Mouse (Mus musculus) left cerebral cortex, postnatal 14 days (tissue): ENCODE data around the gene Vdac1. TPM values are rescaled to one million over a fixed set of nuclear protein-coding genes. Genes with fewer than 3 reads are reported as not detected.
A peak's percentile ranks its signal among the peaks of the same experiment; 100 is the strongest.
"Not testable (repeated sequence)": the region's sequence is repeated elsewhere in the genome, so short reads cannot be mapped to it uniquely, and the experiment has no call there.

Experiments
- DNase-seq, 2 experiments: peaks; one replicate each; pipeline ENCODE4 v3.0.0; 2021 to 2022; ENCODE audit warnings: low spot score in 2 of 2, mixed read lengths in 1 of 2
- intact Hi-C: fragments of 180-260 bp; cut with DNase I; formaldehyde crosslinking; loops from one replicate; pipeline ENCODE4 v1.15.1; 2025
- total RNA-seq, 2 experiments: library from RNA; stranded (reverse); gene quantifications; 2 replicates each; pipeline ENCODE4 v1.2.3; 2021

The Vdac1 gene
- total RNA-seq, 2 experiments from 2014 or later = 606 to 617 TPM

DNA sequence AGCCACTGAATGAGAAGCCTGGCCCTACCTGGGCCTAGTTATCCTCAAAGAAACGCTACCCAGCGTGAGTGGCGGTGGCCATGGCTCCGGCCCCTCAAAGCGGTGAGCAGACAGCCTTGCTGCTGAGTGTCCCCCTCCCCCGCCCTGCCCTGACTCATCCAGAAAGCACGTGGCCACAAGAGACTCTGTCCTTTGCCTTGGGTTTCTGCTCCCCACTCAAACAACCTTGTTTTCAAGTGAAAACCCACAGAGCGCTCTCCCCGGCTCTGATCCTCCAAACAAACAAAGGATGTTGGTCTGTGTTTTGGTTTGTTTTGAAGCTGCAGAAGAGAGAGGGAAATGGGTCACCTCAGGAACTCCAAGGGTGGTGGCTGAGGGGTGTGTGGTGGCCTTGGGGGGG, 19.7 kb upstream of the Vdac1 start:
- intact Hi-C loops = loop anchor here (5.0 to 10.0 kb wide), 4 partner anchors 44 to 286 kb away; no protein-coding TSS in a partner anchor
- DNase-seq = no peak

DNA sequence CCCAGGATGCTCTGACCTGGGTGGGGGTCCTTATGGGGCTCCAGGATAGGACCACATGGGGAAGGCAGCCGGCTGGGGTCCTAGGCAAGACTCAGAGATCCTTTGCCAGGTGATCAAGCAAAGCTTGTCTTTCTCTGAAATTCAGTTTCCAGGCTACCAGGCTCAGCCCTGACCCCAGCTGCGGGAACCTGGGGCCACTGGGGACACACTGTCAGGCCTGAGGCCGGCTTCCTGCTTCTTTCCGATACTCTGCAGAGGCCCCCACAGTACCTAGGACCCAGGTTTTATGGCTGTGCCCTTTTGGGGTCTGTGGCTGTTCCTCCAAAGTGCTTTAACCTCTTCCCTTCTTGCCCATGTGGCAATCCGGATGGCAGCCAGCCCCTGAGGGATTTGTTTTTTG, 19.2 kb upstream of the Vdac1 start:
- intact Hi-C loops = loop anchor here (5.0 to 10.0 kb wide), 4 partner anchors 44 to 287 kb away; no protein-coding TSS in a partner anchor
- DNase-seq = no peak

DNA sequence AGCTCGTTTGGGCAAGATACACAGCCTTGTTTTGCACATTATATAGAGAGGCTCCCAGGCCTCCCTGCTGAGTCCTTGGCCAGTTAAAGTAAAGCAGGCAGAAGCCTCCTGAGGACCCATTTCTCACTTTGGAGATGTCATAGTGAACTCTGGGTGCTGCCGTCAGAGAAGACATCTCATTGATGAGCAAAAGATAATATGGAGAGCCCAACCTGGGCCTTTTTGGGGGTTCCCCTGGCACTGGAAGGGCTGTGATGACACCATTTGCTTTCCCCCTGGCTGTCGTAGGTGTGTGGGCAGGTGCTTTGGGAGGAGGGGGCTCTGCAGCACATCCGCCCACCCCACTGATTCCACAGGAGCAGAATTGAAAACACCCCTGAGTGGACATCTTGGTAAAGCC, 18.4 kb upstream of the Vdac1 start:
- no peak for DNase-seq
- intact Hi-C loops = loop anchor here (5.0 to 10.0 kb wide), 4 partner anchors 45 to 287 kb away; no protein-coding TSS in a partner anchor

DNA sequence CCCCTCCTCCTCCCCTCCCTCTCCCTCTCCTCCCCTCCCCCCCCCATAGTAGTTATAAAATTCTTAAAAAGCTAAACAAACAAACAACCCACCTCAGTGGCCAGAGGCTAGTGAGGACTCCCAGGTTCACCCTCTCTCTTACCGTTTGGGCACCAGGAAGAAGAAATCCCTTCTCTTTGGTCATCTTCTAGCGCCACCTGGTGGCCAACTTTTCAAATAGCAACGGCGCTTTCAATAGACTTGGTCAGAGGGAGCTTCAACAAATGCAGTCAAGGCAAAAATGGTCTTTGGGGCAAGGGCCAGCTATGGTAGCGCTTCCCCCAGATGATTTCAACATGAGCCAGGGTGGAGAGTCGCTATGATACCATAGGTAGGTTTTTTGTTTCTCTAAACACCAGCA, 17.5 kb upstream of the Vdac1 start:
- peak; percentile 65 to 86 for DNase-seq
- intact Hi-C loops = loop anchor here (5.0 to 10.0 kb wide), 4 partner anchors 46 to 288 kb away; no protein-coding TSS in a partner anchor

DNA sequence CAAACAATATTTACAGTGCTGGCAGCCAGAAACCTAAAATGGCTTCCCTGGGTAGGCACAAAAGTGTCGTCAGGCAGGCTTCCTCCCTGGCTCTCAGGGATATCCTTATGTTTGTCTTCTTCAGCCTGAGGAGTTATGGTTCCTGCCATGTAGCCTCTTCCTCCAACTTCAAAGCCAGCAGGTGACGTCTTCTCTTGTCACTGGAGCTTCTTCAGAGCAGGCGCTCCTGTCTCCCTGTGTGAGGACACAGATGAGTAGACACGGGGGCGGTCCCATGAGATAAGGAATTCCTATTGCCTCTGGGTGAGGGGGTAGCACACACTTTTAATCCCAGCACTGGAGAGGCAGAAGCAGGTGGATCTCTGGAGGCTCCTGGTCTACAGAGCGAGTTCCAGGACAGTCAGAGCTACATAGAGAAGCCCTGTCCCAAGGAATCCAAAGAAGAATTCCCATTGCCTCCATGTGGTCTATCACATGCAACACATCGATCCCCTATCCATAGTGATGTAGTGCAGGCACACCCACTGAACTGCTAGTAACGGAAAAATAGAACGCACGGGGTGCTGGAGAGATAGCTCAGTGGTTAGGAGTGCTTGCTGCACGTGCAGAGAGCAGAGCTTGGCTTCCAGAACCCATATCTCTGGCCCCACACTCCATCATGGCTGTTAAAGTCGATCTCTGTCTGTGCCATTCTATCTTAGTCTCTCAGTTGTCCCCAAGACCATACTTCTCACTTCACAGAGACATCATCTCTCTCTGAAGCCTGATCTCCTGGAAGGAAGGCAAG, 15.5 kb upstream of the Vdac1 start:
- intact Hi-C loops = loop anchor here (5.0 to 10.0 kb wide), 4 partner anchors 48 to 290 kb away; no protein-coding TSS in a partner anchor
- DNase-seq = no peak

DNA sequence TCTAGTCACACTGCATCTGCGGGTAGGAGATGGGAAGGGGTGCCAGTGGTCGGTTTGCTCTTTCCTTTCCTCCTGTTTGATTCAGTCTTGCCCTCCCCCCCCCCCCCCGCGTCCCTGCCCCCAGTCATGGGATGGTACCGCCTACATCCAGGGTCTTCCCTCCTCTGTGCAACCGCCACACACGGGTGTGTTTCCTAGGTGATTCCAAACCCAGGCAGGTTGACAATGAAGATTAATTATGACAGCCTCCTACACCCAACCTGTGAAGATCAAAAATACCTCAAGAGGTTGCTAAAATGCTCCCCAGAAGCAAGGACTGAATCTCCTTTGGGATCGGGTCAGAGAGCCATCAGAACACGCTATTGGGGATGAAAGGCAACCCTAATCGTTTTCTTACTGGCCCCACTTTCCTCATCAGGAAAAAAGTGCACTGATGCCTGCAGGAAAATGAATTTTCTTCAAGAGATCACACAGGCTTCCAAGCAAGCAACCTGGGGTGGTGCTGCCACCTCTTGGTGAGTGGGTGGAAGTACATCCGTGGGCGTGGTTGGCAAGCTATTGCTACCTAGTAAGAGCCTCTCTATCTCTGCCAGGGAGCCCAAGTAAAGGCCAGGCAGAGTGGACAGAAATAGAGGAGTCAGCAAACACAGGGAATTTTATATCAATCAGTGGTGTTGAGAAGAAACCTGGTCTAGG, 14.6 kb upstream of the Vdac1 start:
- DNase-seq = peak; percentile 90 to 97
- intact Hi-C loops = loop anchor here (10.0 kb wide), 2 partner anchors 121 to 291 kb away; no protein-coding TSS in a partner anchor

DNA sequence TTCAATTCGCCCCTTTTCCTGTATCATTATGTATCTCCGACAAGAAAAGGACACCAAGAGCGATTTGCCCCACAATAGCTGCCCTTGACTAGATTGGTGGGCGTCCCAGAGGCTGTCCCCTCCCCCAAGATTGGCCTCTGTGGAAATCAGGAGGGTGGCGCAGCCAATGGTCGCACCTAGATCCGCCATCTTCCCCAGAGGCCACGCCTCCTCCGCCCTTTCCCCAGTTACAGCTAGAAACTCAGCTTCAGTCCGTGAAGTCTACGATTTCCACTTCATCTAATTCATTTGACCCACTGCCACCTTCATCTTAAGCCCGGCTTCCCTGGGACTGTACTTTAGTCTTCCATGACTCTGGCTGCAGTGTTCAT, 14.0 kb upstream of the Vdac1 start:
- intact Hi-C loops = loop anchor here (10.0 kb wide), 2 partner anchors 122 to 292 kb away; no protein-coding TSS in a partner anchor
- peak in 1 of 2 experiments; percentile 69 for DNase-seq

DNA sequence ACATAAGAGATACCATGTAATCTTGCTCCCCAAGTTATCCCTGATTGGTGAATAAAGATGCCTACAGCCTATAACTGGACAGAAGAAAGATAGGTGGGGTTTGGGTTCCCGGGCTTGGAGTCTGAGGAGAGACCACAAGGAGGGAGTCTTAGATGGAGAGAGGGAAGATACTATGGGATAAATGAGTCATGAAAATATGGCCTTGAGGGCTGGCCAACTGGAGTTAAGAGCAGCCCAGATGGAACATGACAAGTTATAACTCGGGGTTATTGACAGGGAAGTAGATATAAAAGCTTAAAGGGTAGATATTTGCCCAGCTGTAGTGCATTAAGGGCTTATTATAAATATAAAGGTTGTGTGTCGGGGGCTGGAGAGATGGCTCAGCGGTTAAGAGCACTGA, 12.5 kb upstream of the Vdac1 start:
- intact Hi-C loops = loop anchor here (10.0 kb wide), 2 partner anchors 123 to 293 kb away; no protein-coding TSS in a partner anchor
- no peak for DNase-seq

DNA sequence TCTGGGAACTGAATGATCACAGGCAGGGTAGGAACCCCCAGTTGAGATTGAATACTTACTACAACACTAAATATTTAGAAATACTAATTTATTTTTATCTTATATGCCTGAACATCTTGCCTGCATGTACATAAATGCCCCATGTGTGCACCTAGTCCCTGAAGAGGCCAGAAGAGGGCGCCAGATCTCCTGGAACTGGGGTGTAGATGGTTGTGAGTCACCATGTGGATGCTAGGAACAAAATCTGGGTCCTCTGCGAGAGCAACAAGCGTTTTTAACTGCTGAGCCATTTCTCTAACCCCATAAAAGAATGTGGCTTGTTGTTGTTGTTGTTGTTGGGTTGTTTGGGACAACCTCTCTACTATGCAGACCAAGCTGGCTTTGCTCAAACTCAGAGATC, 11.9 kb upstream of the Vdac1 start:
- intact Hi-C loops = loop anchor here (10.0 kb wide), 2 partner anchors 124 to 294 kb away; no protein-coding TSS in a partner anchor
- DNase-seq = no peak

DNA sequence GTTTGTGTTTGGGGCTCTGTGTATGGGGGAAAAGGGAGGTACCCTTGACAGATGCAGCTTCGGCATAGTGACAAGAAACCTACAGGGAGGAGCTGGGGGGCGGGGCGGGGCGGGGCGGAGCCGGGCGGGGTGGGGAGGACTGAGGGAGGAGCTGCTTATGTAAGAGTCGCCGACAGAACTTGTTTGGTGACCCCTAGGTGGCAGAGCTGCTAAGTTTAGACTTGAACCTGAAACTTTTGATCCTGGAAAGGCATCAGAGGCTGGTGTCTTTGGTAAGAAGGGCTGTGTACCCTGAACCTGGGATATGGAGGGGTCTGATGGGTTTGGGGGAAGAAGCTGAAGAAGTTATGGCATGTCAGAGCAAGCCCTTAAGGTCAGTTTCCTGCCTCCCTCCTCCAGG, 9.7 kb upstream of the Vdac1 start:
- intact Hi-C loops = no loop called here

DNA sequence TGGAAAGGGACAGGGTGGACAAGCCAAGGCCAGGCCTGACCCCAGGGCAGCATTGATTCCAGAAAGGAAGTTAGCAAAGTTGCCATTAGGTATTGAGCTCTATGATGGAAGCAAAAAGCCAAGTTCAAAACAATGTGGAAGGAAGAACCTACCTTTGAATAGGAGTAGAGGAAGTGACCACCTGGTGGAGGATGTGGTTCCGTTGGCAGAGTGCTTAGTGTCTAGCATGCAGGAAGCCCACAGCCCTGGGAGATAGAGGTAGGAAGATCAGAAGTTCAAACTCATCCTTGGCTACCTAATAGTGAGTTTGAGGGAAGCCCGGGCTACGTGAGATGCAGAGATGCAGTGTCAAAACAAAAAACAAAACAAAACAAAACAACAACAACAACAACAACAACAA, 8.4 kb upstream of the Vdac1 start:
- DNase-seq = no peak
- intact Hi-C loops = no loop called here

More for the DNA sequence above, 9.7 kb upstream of the Vdac1 start:
- no peak for DNase-seq

DNA sequence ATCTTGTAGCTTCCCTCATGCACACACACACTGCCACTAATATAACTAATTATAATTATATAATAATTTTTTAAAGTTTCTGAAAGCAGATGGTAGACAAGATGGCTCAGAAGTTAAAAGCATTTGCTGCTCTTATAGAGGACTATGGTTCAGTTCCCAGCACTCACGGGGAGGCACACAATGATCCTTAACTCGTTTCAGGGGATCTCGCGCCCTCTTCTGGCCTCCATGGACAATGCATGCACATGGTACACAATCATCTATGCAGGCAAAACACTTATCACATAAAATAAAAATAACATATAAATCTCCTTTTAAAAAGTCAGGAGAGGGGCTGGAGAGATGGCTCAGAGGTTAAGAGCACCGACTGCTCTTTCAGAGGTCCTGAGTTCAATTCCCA, 6.0 kb upstream of the Vdac1 start:
- intact Hi-C loops = no loop called here
- DNase-seq = no peak

DNA sequence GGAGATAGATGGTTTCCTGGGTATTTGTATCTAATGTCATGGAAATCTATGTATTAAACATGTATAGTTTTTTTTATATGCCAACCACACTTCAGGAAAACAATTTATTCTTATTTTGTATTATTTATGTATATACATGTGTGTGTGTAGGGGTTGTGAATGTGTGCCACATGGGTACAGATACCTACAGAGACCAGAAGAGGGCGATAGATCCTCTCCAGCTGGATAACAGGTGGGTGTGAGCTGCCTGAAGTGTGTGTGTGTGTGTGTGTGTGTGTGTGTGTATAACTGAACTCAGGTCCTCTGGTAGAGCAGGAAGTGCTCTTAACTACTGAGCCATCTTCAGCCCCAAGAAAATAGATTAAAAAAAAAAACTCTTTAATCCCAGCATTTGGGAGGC, 5.1 kb upstream of the Vdac1 start:
- DNase-seq = no peak
- intact Hi-C loops = no loop called here

DNA sequence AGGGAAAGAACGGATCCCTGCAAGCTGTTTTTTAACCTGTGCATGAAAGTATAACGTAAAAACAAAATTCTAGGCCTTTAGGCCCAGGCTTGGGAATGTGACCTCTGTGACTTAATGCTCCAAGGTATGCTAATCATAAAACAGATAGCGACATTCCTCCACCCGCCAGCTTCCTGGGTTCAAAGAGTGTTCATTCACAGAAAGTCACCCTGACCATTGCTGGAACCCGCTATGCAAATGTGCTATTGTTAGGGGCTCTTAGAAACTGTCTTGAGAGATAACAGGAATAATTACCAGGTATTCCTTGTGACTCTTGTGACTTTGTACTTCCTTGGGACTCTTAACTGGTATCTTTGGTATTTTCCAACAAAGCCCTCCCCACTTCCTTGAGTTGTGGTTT, 3.6 kb upstream of the Vdac1 start:
- DNase-seq, intact Hi-C loops: not testable (repeated sequence)

DNA sequence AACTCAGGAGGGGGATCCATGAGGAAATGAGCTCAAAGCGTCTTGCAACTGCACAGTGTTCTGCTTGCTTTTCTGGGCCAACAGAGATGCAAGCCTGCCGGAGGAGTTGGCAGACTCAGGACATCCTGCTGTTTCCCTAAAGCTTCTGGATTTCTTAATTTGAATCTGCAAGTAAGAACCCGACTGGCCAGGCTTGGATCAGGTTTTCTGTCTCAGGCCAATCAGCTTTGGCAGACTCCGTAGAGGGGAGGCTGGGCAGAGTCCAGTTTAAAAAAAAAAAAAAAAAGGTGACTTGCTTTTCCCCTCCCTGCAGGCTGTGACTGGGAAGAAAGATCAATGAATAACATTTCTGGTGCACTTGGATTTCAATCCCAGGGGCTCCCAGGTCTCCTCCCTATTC, 2.1 kb upstream of the Vdac1 start:
- intact Hi-C loops = no loop called here
- no peak for DNase-seq

DNA sequence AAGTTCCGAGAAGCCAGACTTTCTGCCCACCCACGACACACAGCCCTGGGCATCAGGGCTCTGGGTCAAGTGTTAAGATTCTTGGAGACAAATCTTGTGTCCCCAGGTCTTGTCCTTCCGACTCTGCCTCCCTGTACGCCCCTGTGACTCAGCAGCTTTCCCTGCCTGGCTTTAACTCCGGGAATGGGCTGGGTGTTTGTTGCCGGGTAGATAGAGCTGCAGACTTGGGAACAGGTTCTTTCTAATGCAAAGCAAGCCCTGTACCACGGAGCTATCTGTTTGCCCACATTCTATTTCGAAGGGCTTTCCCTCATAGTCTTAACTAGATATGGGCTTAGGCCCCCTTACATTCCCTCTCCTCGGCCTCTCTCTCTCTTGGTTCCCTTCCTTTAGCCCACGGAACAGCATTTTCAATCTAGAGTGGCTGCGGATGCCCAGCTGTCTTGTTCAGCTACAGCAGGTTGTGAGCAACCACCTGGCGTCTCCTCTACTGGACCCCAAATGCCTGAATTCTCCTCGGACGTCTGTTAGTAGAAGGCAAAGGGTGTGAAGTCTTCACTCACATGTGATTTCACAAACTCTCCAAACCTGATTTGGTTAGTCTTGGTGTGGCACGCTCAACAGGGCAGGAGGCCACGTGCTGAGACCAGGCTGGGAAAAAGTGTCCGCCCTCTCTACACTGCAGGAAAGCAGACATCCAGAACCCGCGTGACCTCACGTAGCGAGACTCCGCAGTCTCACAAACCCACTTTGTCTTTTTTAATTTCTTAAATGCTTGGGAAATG, 782 bp upstream of the Vdac1 start:
- no peak for DNase-seq
- intact Hi-C loops = no loop called here

DNA sequence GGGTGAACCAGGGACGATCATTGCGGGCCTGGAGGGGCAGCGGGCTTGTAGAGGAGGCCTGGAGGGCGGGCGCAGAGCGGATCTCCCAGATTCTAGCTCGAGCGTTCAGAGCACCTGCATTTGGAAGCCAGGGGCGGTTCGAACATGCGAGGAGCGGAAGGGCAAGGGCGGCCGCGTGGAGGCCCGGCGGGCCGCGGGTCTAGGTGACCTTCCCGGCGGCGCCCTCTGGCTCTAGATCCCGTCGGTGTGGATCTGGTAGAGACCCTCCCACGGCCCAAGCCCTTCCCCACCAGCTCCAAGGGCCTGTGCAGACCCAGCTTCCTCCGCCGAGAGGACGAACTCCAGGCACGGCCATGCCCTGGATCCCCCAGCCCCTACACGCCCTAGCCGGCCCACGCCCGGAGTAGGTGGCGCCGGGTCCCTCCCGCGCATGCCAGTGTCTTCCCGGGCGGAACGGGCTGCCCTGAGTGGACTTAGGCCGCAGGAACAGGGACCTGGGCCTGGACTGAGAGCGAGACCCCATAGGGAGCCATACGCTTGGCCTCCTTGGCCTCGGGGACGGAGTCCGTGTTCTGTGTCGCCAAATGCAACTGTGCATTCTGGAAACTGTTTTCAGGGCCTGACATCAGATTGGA, 744 bp downstream of the Vdac1 start:
- peak in 1 of 2 experiments; percentile 26 for DNase-seq
- intact Hi-C loops = no loop called here

DNA sequence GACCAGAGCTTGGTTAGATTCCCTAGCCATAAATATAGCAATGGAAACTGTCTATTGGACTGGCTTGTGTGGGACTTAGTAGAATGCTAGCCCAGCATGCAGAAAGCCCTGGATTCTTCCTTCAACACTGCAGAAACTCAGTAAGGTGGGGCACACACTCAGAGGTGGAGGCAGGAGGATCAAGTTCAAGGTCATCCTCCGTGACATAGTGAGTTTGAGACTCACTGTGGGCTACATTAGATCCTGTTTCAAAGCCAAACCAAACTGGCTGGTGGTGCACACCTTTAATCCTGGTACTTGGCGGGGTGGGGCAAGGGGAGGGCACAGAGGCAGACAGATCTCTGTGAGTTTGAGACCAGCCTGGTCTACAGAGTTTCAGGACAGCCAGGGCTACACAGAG, 3.7 kb downstream of the Vdac1 start:
- intact Hi-C loops = no loop called here
- DNase-seq = no peak

DNA sequence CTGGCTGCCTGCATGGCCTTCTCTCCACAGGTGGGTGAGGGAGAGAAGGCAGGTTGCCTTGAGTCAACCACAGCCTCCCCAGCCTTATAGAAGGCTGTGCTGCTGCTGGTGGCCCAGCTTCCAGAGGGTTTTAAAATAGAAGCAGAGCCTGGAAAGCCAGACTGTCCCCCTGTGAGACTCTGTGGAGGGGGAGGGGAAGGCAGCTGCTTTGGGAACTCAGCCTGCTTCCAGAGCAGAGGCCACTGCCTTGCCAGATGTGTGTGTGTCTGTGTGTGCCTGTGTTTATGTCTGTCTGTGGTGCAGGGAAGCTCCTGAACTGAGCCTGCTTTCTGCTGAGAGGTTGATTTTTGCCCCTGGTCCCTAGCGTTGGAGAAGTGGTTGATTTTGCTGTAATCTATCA, 4.5 kb downstream of the Vdac1 start:
- intact Hi-C loops = no loop called here
- peak; percentile 56 to 68 for DNase-seq
